ENCODE assay signal across 9 mouse cellular contexts in genomic region chr8:123137645-123138077, GRCm38 (mm10). TPM values are rescaled to one million over a fixed set of nuclear protein-coding genes. Genes with fewer than 3 reads are reported as not detected.
DNase-seq lines count a peak whose midpoint lies in the region; ATAC-seq and TF ChIP-seq lines count a peak whose summit lies in the region.
"Had no signal": no experiment of that assay in that cellular context is flagged by ENCODE, and none has a peak within 500 bp of the region (broad histone marks: within the 10 kb centered on the region; RNA-seq: fewer than 3 reads in every experiment).

No protein-coding gene starts in this region.

- no peak overlapping the region for H3K4me3 ChIP-seq in kidney, embryonic 16.5 days (ENCODE audit: low read length)
- H3K4me3 ChIP-seq in intestine, postnatal 0 days (ENCODE audit: low read depth, low read length): no peak overlapping the region
- no peak overlapping the region for H3K4me3 ChIP-seq in limb, embryonic 15.5 days

- peak overlapping the region; percentile 48 for H3K9ac ChIP-seq in kidney, embryonic 16.5 days (replicated peaks; ENCODE audit: low read length)
- H3K9ac ChIP-seq in intestine, postnatal 0 days (ENCODE audit: low read depth, low read length): no peak overlapping the region
- H3K9ac ChIP-seq in limb, embryonic 15.5 days: no peak overlapping the region

- H3K27me3 ChIP-seq in kidney, embryonic 16.5 days (ENCODE audit: insufficient read depth, low read length): no peaks in the 10 kb centered on the region
- no peaks in the 10 kb centered on the region for H3K27me3 ChIP-seq in intestine, postnatal 0 days (replicated peaks; ENCODE audit: control insufficient read depth, insufficient read depth, low read length)
- H3K27me3 ChIP-seq in limb, embryonic 15.5 days: no peaks in the 10 kb centered on the region
- H3K27me3 ChIP-seq: Patski had no signal

- no peaks in the 10 kb centered on the region for H3K36me3 ChIP-seq in kidney, embryonic 16.5 days (ENCODE audit: insufficient read depth, low read length)
- no peaks in the 10 kb centered on the region for H3K36me3 ChIP-seq in intestine, postnatal 0 days (ENCODE audit: control insufficient read depth, insufficient read depth)
- H3K36me3 ChIP-seq in limb, embryonic 15.5 days: no peaks in the 10 kb centered on the region

- peaks cover 3% of the 10 kb centered on the region; the same call in 1 of the 2 replicates for H3K9me3 ChIP-seq in kidney, embryonic 16.5 days (ENCODE audit: low read length)
- no peaks in the 10 kb centered on the region for H3K9me3 ChIP-seq in intestine, postnatal 0 days (ENCODE audit: control insufficient read depth)
- no peaks in the 10 kb centered on the region for H3K9me3 ChIP-seq in limb, embryonic 15.5 days

- DNase-seq in kidney, adult 9 months: no peak
- DNase-seq in brain, embryonic 14.5 days (ENCODE audit: low read depth): peak; percentile 94
- DNase-seq in frontal cortex, postnatal 10 days (ENCODE audit: low spot score in 2 of 2): peak; percentile 36 to 52
- DNase-seq in telencephalon, adult 2 months (ENCODE audit: low read depth, low spot score): peak; percentile 78
- no peak for DNase-seq in thymus, postnatal 14 days

- no peak for TF ChIP-seq CTCF in brain, embryonic 14.5 days (IDR thresholded peaks at IDR 0.05; ENCODE audit: borderline replicate concordance, extremely low read depth, insufficient read depth, insufficient read length)
- TF ChIP-seq CTCF in intestine, postnatal 0 days (IDR thresholded peaks at IDR 0.05; ENCODE audit: low read depth): no peak

- TF ChIP-seq POLR2A in brain, embryonic 14.5 days (IDR thresholded peaks at IDR 0.05; ENCODE audit: borderline replicate concordance, extremely low read depth, insufficient read depth, insufficient read length, poor library complexity, severe bottlenecking): no peak

- WGBS in kidney, embryonic 16.5 days: 0% methylated on average over 2 of the region's 2 CpGs
- 30% methylated on average over 2 of the region's 2 CpGs for whole genome bisulfite sequencing in intestine, postnatal 0 days
- WGBS in limb, embryonic 15.5 days: 0% methylated on average over 2 of the region's 2 CpGs

- H3K4me1 ChIP-seq in kidney, embryonic 16.5 days (ENCODE audit: insufficient read depth, low read length): peaks cover 25% of the 10 kb centered on the region
- no peaks in the 10 kb centered on the region for H3K4me1 ChIP-seq in intestine, postnatal 0 days (replicated peaks; ENCODE audit: control insufficient read depth, insufficient read depth, low read length)
- H3K4me1 ChIP-seq in limb, embryonic 15.5 days: peaks cover 45% of the 10 kb centered on the region

- peak; percentile 91 for ATAC-seq in kidney, embryonic 16.5 days (ENCODE audit: low FRiP score, low TSS enrichment)
- 0 out of 2 replicates have a peak, but pooled peaks have one; percentile 41 for ATAC-seq in intestine, postnatal 0 days
- ATAC-seq in limb, embryonic 15.5 days (ENCODE audit: insufficient number of reproducible peaks, low FRiP score, low TSS enrichment, low read depth): peak; percentile 79
- ATAC-seq: Patski had no signal

- no peak overlapping the region for H3K4me2 ChIP-seq in kidney, embryonic 16.5 days (replicated peaks; ENCODE audit: low read depth, low read length)
- no peak overlapping the region for H3K4me2 ChIP-seq in intestine, postnatal 0 days (replicated peaks; ENCODE audit: low read depth)
- no peak overlapping the region for H3K4me2 ChIP-seq in limb, embryonic 15.5 days

- H3K27ac ChIP-seq in kidney, embryonic 16.5 days (ENCODE audit: low read length): peak overlapping the region; percentile 73
- H3K27ac ChIP-seq in intestine, postnatal 0 days (ENCODE audit: low read depth, low read length): no peak overlapping the region
- H3K27ac ChIP-seq in limb, embryonic 15.5 days: peak overlapping the region; percentile 90

RNA-seq across cellular contexts. Expression of gene Sult5a1, which starts 20.5 kb away (rescaled TPM):
- 10.5 and 12.6 TPM in 2 replicates for polyA plus RNA-seq in kidney, embryonic 16.5 days (2015; fragmentation: Nextera tagmentation; extraction: Ambion mirVana)
- 1.8 and 3.5 TPM in 2 replicates for polyA plus RNA-seq in brain, embryonic 14.5 days (2012; rRNA removed)
- 3.4 and 3.5 TPM in 2 replicates for polyA plus RNA-seq in intestine, postnatal 0 days (2015; fragmentation: Nextera tagmentation; extraction: Ambion mirVana)
- 41.0 and 41.7 TPM in 2 replicates for polyA plus RNA-seq in limb, embryonic 15.5 days (2015; fragmentation: Nextera tagmentation; extraction: Ambion mirVana)

RNA-seq across cellular contexts. Expression of gene Cpne7, which starts 20.5 kb away (rescaled TPM):
- polyA plus RNA-seq in kidney, embryonic 16.5 days (2015; fragmentation: Nextera tagmentation; extraction: Ambion mirVana): 1.8 and 2.1 TPM in 2 replicates
- 5.8 and 8.5 TPM in 2 replicates for polyA plus RNA-seq in brain, embryonic 14.5 days (2012; rRNA removed)
- polyA plus RNA-seq in intestine, postnatal 0 days (2015; fragmentation: Nextera tagmentation; extraction: Ambion mirVana): 0.46 and 0.67 TPM in 2 replicates
- polyA plus RNA-seq in limb, embryonic 15.5 days (2015; fragmentation: Nextera tagmentation; extraction: Ambion mirVana): 0.84 and 1.2 TPM in 2 replicates

RNA-seq across cellular contexts. Expression of gene Rpl13, which starts 35.5 kb away (rescaled TPM):
- 1,084 and 1,349 TPM in 2 replicates for polyA plus RNA-seq in kidney, embryonic 16.5 days (2015; fragmentation: Nextera tagmentation; extraction: Ambion mirVana)
- 1,764 and 1,996 TPM in 2 replicates for polyA plus RNA-seq in brain, embryonic 14.5 days (2012; rRNA removed)
- polyA plus RNA-seq in intestine, postnatal 0 days (2015; fragmentation: Nextera tagmentation; extraction: Ambion mirVana): 948 and 1,014 TPM in 2 replicates
- 1,386 and 1,581 TPM in 2 replicates for polyA plus RNA-seq in limb, embryonic 15.5 days (2015; fragmentation: Nextera tagmentation; extraction: Ambion mirVana)

RNA-seq across cellular contexts. Expression of gene Dpep1, which starts 48.4 kb away (rescaled TPM):
- 9.6 and 11.8 TPM in 2 replicates for polyA plus RNA-seq in kidney, embryonic 16.5 days (2015; fragmentation: Nextera tagmentation; extraction: Ambion mirVana)
- polyA plus RNA-seq in brain, embryonic 14.5 days (2012; rRNA removed): 0.37 and 0.66 TPM in 2 replicates
- 30.8 and 32.7 TPM in 2 replicates for polyA plus RNA-seq in intestine, postnatal 0 days (2015; fragmentation: Nextera tagmentation; extraction: Ambion mirVana)
- polyA plus RNA-seq in limb, embryonic 15.5 days (2015; fragmentation: Nextera tagmentation; extraction: Ambion mirVana): 6.9 and 9.0 TPM in 2 replicates
- polyA plus RNA-seq: Patski had no signal

Comparison
In these comparisons a context has a peak if more than half of its experiments do, and no peak if none do; other contexts are left out.
1. ATAC-seq: peak in every context shown above with its lines; median percentile 91 in kidney, embryonic 16.5 days; 79 in limb, embryonic 15.5 days; 41 in intestine, postnatal 0 days.
2. DNase-seq: peak in brain, embryonic 14.5 days (single experiment), frontal cortex, postnatal 10 days (2 of 2) and telencephalon, adult 2 months (single experiment); none in kidney, adult 9 months (single experiment) and thymus, postnatal 14 days (single experiment).